Mouse (Mus musculus) heart, embryonic 13.5 days (tissue): ENCODE measurements around the gene Park7. TPM values are rescaled to one million over a fixed set of nuclear protein-coding genes. Genes with fewer than 3 reads are reported as not detected.

ENCODE experiments used
- ATAC-seq: fragments of 200-750 bp; cut with Nextera tagmentation; 2 replicates; pipeline ENCODE4 v1.8.0; 2017; ENCODE audit warnings: moderate TSS enrichment; ENCODE audit not compliant: insufficient number of reproducible peaks, low FRiP score, low TSS enrichment; ENCODE audit errors: extremely low read depth
- H3K27ac ChIP-seq: fragments of 300-500 bp; sonication (generic); replicated peaks from 2 replicates; pipeline ENCODE4 v1.5.1; 2015; ENCODE audit warnings: moderate library complexity, mild to moderate bottlenecking, inconsistent platforms
- H3K27me3 ChIP-seq: fragments of 300-500 bp; sonication (generic); replicated peaks from 2 replicates; pipeline ENCODE4 v1.6.1; 2015; ENCODE audit warnings: mild to moderate bottlenecking, inconsistent platforms
- H3K36me3 ChIP-seq: fragments of 300-500 bp; sonication (generic); 2 replicates; pipeline ENCODE4 v1.6.1; 2015; ENCODE audit warnings: mild to moderate bottlenecking, inconsistent platforms
- H3K4me1 ChIP-seq: fragments of 300-500 bp; sonication (generic); 2 replicates; pipeline ENCODE4 v1.6.1; 2015; ENCODE audit warnings: inconsistent platforms
- H3K4me2 ChIP-seq: fragments of 300-500 bp; sonication (generic); 2 replicates; pipeline ENCODE4 v1.6.1; 2015; ENCODE audit warnings: inconsistent platforms, mild to moderate bottlenecking, moderate library complexity
- H3K4me3 ChIP-seq: fragments of 300-500 bp; sonication (generic); 2 replicates; pipeline ENCODE4 v1.5.1; 2015; ENCODE audit warnings: moderate library complexity, mild to moderate bottlenecking, inconsistent platforms
- H3K9ac ChIP-seq: fragments of 300-500 bp; sonication (generic); 2 replicates; pipeline ENCODE4 v1.6.1; 2015; ENCODE audit warnings: inconsistent platforms, mild to moderate bottlenecking, moderate library complexity
- H3K9me3 ChIP-seq: fragments of 300-500 bp; sonication (generic); 2 replicates; pipeline ENCODE4 v1.6.1; 2016; ENCODE audit warnings: inconsistent platforms
- WGBS: fragments of 180-500 bp; shearing (Covaris S2); methylation state at CpG from one replicate; pipeline ENCODE4 v1.1.7; 2015; ENCODE audit warnings: mixed read lengths; 5-methylcytosine and 5-hydroxymethylcytosine counted together
- polyA plus RNA-seq: library from polyadenylated mRNA; unstranded; fragments of >200 nt; fragmentation: Nextera tagmentation; extraction: Ambion mirVana; gene quantifications from 2 replicates; pipeline ENCODE4 v1.2.1, GENCODE M21; 2015

Park7 gene
- polyA plus RNA-seq, 1 experiment from 2014 or later = 298 TPM

DNA sequence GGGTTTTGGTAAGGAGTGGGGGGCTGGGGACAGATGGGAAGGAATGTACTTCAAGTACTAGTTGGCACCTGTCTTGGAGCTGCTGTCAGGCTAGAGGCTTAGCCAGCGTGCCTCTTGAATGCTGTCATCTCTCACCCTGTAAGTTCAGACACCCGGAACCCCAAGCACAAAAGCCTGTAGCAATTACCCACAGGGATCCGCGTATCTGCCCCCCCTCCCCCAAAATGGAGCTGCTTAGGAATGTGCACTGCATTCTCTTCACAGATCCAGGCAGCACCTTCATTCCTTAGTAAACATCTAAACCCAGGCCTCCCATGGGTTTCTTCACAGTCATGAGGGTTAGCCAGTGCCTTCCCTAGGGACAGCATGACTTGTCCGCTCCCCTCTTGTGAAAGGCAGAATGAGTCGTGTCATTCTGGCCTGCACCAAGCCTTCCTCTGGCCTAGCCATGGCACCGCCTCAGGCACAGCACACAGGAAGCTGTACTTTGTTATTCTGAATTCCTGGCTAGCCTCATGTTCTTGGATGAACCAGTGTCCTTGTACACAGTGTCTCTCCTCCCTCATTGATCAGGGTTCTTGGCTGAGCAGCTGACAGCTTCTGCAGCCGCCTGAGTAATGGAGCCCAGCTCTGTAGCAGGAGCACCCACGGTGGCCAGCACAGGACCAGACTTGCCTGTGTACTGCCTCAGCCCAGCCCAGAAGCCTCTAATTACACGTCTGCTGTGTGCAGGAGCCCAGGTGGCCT lies 42.7 kb downstream of the Park7 start:
- peak overlapping the region; percentile 73 for H3K27ac ChIP-seq
- H3K9ac ChIP-seq = peak overlapping the region; percentile 44
- no peaks in the 10 kb centered on the region for H3K27me3 ChIP-seq
- 28% methylated on average over 10 of the region's 10 CpGs for WGBS
- peaks cover 41% of the 10 kb centered on the region for H3K4me1 ChIP-seq
- H3K9me3 ChIP-seq = no peaks in the 10 kb centered on the region
- no peak overlapping the region for H3K4me3 ChIP-seq
- H3K4me2 ChIP-seq = no peak overlapping the region; the same call in 1 of the 2 replicates
- H3K36me3 ChIP-seq = peaks cover 18% of the 10 kb centered on the region
- ATAC-seq = no peak

- WGBS = 79% methylated on average over 13 of the region's 13 CpGs
- peaks cover 24% of the 10 kb centered on the region for H3K36me3 ChIP-seq
- no peak overlapping the region for H3K4me2 ChIP-seq
- H3K9me3 ChIP-seq = no peaks in the 10 kb centered on the region
- H3K9ac ChIP-seq = 0 out of 2 replicates have a peak overlapping the region, but pooled peaks have one; percentile 44
- no peak for ATAC-seq
- peaks cover 41% of the 10 kb centered on the region for H3K4me1 ChIP-seq
- no peaks in the 10 kb centered on the region for H3K27me3 ChIP-seq
- no peak overlapping the region for H3K4me3 ChIP-seq
- H3K27ac ChIP-seq = no peak overlapping the region; the same call in 1 of the 2 replicates
Observed at GRCm38 (mm10) chr4:150870963-150871391, 43.3 kb downstream of the Park7 start.

DNA sequence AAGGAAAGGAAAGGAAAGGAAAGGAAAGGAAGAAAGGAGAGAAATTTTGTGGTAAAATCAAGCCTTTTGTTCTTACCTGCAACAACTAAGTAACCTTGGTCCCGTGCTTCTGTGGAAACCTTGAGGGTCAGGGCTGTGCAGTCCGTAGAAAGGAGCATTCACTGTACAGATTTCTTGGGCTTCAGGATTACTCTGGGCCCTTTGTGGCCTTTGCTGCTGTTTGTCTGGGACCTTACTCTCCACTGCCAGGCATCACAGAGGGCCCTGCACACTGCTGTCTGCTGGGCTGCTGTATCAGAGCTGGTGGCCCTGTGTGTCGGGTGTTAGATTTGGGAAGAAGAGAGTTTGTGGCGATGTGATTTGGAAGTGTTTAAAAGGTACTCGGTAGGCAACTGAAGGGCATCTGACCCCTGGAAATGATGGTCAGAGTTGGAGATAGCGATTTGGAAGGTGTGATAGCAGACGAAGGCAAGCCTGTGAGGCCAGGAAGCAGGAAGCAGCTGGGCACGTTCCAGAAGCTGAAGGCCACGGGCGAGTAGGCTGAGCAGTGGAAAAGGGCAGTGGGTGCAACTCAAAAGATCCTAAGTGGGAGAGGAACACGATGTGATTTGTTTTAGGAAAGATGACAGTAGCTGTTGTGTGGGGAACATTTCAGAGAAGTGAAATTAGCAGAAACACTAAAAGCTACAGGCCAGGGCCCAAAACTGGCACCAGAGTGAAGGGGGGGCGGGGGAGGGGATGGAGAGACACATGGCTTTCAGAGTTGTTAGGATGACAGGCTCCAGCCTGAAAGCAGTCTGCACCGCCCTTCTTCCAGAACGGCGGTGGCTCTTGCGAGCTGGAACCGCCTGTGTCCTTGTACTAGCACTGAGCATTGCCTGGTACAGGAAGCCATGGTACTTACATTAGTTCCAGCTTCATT lies 44.7 kb downstream of the Park7 start:
- Histone ChIP-seq H3K4me2 (no peak overlapping the region), H3K27ac (0 out of 2 replicates have a peak overlapping the region, but pooled peaks have one; percentile 40), H3K36me3 (peaks cover 33% of the 10 kb centered on the region), H3K4me3 (no peak overlapping the region), H3K9me3 (no peaks in the 10 kb centered on the region), H3K4me1 (peaks cover 45% of the 10 kb centered on the region), H3K9ac (peak overlapping the region; percentile 48; the same call in 1 of the 2 replicates), H3K27me3 (no peaks in the 10 kb centered on the region)
- WGBS = 46% methylated on average over 17 of the region's 17 CpGs
- no peak for ATAC-seq

GRCm38 (mm10) chr4:150868859-150869258 lies 45.4 kb downstream of the Park7 start:
- 64% methylated on average over 2 of the region's 2 CpGs for WGBS
- Histone ChIP-seq H3K4me3 (no peak overlapping the region), H3K4me1 (peaks cover 45% of the 10 kb centered on the region), H3K27ac (no peak overlapping the region), H3K36me3 (peaks cover 33% of the 10 kb centered on the region), H3K4me2 (no peak overlapping the region), H3K9ac (0 out of 2 replicates have a peak overlapping the region, but pooled peaks have one; percentile 48), H3K27me3 (no peaks in the 10 kb centered on the region), H3K9me3 (no peaks in the 10 kb centered on the region)
- no peak for ATAC-seq

DNA sequence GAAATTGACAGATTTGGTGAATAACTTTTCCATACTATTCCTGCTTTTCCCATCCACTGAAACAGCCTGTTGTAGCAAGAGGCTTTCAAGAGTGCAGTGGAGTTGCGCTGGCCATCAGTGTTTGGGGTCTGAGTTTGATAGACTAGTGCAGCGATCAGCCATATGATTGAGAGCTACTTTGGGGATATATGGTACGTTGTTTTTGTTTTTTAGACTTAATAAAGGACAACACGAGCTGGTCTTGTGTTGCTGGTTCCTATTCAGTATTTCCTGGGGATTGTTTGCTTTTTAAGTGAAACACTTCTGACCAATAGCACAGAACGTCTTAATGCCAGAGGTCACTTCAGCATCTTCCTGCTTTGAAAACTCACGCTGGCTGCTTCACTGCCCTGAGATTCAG lies 46.1 kb downstream of the Park7 start:
- Histone ChIP-seq H3K4me3 (no peak overlapping the region), H3K27me3 (no peaks in the 10 kb centered on the region), H3K9me3 (no peaks in the 10 kb centered on the region), H3K27ac (no peak overlapping the region), H3K36me3 (peaks cover 33% of the 10 kb centered on the region), H3K4me1 (peaks cover 45% of the 10 kb centered on the region), H3K4me2 (no peak overlapping the region), H3K9ac (no peak overlapping the region)
- WGBS = 80% methylated on average over 6 of the region's 6 CpGs
- no peak for ATAC-seq

DNA sequence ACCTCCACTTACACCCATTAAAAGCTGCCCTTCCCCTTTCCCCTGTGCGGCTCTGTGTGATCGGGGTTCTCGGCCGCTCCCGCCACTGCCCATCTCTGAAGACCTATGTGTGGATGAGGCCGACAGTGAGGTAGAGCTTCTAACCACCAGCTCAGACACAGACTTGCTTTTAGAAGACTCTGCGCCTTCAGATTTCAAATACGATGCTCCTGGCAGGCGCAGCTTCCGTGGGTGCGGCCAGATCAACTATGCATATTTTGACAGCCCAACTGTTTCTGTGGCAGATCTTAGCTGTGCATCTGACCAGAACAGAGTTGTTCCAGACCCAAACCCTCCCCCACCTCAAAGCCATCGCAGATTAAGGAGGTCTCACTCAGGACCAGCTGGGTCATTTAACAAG lies 47.7 kb downstream of the Park7 start:
- WGBS = 88% methylated on average over 12 of the region's 12 CpGs
- Histone ChIP-seq H3K4me2 (no peak overlapping the region), H3K36me3 (peaks cover 33% of the 10 kb centered on the region), H3K4me3 (no peak overlapping the region), H3K9ac (no peak overlapping the region), H3K9me3 (no peaks in the 10 kb centered on the region), H3K27ac (no peak overlapping the region), H3K27me3 (no peaks in the 10 kb centered on the region), H3K4me1 (peaks cover 36% of the 10 kb centered on the region)
- no peak for ATAC-seq

DNA sequence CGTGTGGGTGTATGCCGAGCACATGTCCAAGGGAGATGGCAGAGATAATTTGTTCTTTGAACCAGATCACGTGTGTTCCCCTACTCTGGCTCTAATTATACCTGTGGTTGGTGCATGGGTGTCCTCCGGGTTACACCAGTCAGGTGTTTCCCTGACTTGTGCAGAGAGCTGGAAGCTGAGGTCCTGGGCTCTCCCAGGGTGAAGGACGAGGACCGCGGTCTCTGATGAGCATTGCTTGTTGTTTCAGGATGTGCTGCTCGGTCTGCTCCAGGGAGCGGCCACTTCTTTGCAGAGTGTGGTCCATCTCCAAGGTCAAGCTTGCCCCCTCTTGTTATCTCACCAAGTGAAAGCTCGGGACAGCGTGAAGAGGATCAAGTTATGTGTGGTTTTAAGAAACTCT lies 48.2 kb downstream of the Park7 start:
- ATAC-seq = no peak
- WGBS = 82% methylated on average over 11 of the region's 11 CpGs
- Histone ChIP-seq H3K4me2 (no peak overlapping the region), H3K9me3 (no peaks in the 10 kb centered on the region), H3K27ac (no peak overlapping the region), H3K4me1 (peaks cover 35% of the 10 kb centered on the region), H3K9ac (no peak overlapping the region), H3K36me3 (peaks cover 33% of the 10 kb centered on the region), H3K27me3 (no peaks in the 10 kb centered on the region), H3K4me3 (no peak overlapping the region)

- Histone ChIP-seq H3K4me1 (peaks cover 34% of the 10 kb centered on the region), H3K4me3 (no peak overlapping the region), H3K27ac (no peak overlapping the region), H3K9ac (no peak overlapping the region), H3K27me3 (no peaks in the 10 kb centered on the region), H3K9me3 (no peaks in the 10 kb centered on the region), H3K36me3 (peaks cover 33% of the 10 kb centered on the region), H3K4me2 (no peak overlapping the region)
- no peak for ATAC-seq
Observed at GRCm38 (mm10) chr4:150865371-150865770, 48.9 kb downstream of the Park7 start.

GRCm38 (mm10) chr4:150862626-150863375 lies 51.4 kb downstream of the Park7 start:
- 62% methylated on average over 8 of the region's 8 CpGs for WGBS

GRCm38 (mm10) chr4:150861161-150861560 lies 53.1 kb downstream of the Park7 start:
- H3K9ac ChIP-seq = no peak overlapping the region
- no peaks in the 10 kb centered on the region for H3K27me3 ChIP-seq
- H3K27ac ChIP-seq = no peak overlapping the region
- WGBS = 86% methylated on average over 2 of the region's 2 CpGs
- peaks cover 10% of the 10 kb centered on the region for H3K36me3 ChIP-seq
- H3K4me3 ChIP-seq = no peak overlapping the region
- H3K9me3 ChIP-seq = no peaks in the 10 kb centered on the region
- no peak overlapping the region for H3K4me2 ChIP-seq
- peaks cover 32% of the 10 kb centered on the region for H3K4me1 ChIP-seq
- ATAC-seq = no peak

More at GRCm38 (mm10) chr4:150862626-150863375, 51.4 kb downstream of the Park7 start:
- Histone ChIP-seq H3K4me3 (no peak overlapping the region), H3K4me2 (no peak overlapping the region), H3K27me3 (no peaks in the 10 kb centered on the region), H3K9ac (no peak overlapping the region), H3K4me1 (peaks cover 23% of the 10 kb centered on the region), H3K36me3 (peaks cover 27% of the 10 kb centered on the region), H3K9me3 (no peaks in the 10 kb centered on the region), H3K27ac (no peak overlapping the region)
- no peak for ATAC-seq

- no peak overlapping the region for H3K4me3 ChIP-seq
- ATAC-seq = no peak
- no peaks in the 10 kb centered on the region for H3K27me3 ChIP-seq
- H3K27ac ChIP-seq = no peak overlapping the region
- H3K9ac ChIP-seq = no peak overlapping the region
- H3K9me3 ChIP-seq = no peaks in the 10 kb centered on the region
- 67% methylated on average over 4 of the region's 4 CpGs for WGBS
- H3K36me3 ChIP-seq = peaks cover 4% of the 10 kb centered on the region
- peaks cover 37% of the 10 kb centered on the region for H3K4me1 ChIP-seq
- no peak overlapping the region for H3K4me2 ChIP-seq
Observed at GRCm38 (mm10) chr4:150860526-150860925, 53.7 kb downstream of the Park7 start.
